Mouse (Mus musculus) neural tube, embryonic 15.5 days (tissue): ENCODE measurements around the gene Prpf18. TPM values are rescaled to one million over a fixed set of nuclear protein-coding genes. Genes with fewer than 3 reads are reported as not detected.

ENCODE experiments used
- ATAC-seq: fragments of 200-750 bp; cut with Nextera tagmentation; 2 replicates; pipeline ENCODE4 v1.8.0; 2017; ENCODE audit warnings: mild to moderate bottlenecking, moderate TSS enrichment, moderate library complexity; ENCODE audit not compliant: low FRiP score
- H3K27ac ChIP-seq: fragments of 300-500 bp; sonication (generic); replicated peaks from 2 replicates; pipeline ENCODE4 v1.5.1; 2015; ENCODE audit warnings: mild to moderate bottlenecking, inconsistent platforms
- H3K27me3 ChIP-seq: fragments of 300-500 bp; sonication (generic); replicated peaks from 2 replicates; pipeline ENCODE4 v1.6.1; 2015; ENCODE audit warnings: inconsistent platforms
- H3K36me3 ChIP-seq: fragments of 300-500 bp; sonication (generic); 2 replicates; pipeline ENCODE4 v1.6.1; 2015; ENCODE audit warnings: inconsistent platforms
- H3K4me1 ChIP-seq: fragments of 300-500 bp; sonication (generic); 2 replicates; pipeline ENCODE4 v1.6.1; 2015; ENCODE audit warnings: inconsistent platforms
- H3K4me2 ChIP-seq: fragments of 300-500 bp; sonication (generic); 2 replicates; pipeline ENCODE4 v1.6.1; 2015; ENCODE audit warnings: inconsistent platforms, mild to moderate bottlenecking, moderate library complexity
- H3K4me3 ChIP-seq: fragments of 300-500 bp; sonication (generic); replicated peaks from 2 replicates; pipeline ENCODE4 v1.5.1; 2015; ENCODE audit warnings: mild to moderate bottlenecking, inconsistent platforms
- H3K9ac ChIP-seq: fragments of 300-500 bp; sonication (generic); replicated peaks from 2 replicates; pipeline ENCODE4 v1.6.1; 2015; ENCODE audit warnings: mild to moderate bottlenecking, inconsistent platforms
- H3K9me3 ChIP-seq: fragments of 300-500 bp; sonication (generic); replicated peaks from 2 replicates; pipeline ENCODE4 v1.6.1; 2016; ENCODE audit warnings: inconsistent platforms
- WGBS: fragments of 180-500 bp; shearing (Covaris S2); methylation state at CpG from one replicate; pipeline ENCODE4 v1.1.7; 2015; ENCODE audit warnings: mixed read lengths; 5-methylcytosine and 5-hydroxymethylcytosine counted together
- polyA plus RNA-seq: library from polyadenylated mRNA; unstranded; fragments of >200 nt; fragmentation: Nextera tagmentation; extraction: Ambion mirVana; gene quantifications from 2 replicates; pipeline ENCODE4 v1.2.1, GENCODE M21; 2015

Prpf18 gene
- polyA plus RNA-seq: 39.5 and 40.5 TPM in 2 replicates

- H3K36me3 ChIP-seq: peaks cover 10% of the 10 kb centered on the region
- H3K9ac ChIP-seq: peak within 1 kb of the TSS; percentile 79
- H3K4me1 ChIP-seq: peaks cover 26% of the 10 kb centered on the region
- peak within 1 kb of the TSS; percentile 74 for H3K4me2 ChIP-seq
- under 1% methylated on average over 40 of the region's 40 CpGs for WGBS
- no peaks in the 10 kb centered on the region for H3K27me3 ChIP-seq
- peak within 1 kb of the TSS; percentile 77 for H3K4me3 ChIP-seq
- no peaks in the 10 kb centered on the region for H3K9me3 ChIP-seq
- ATAC-seq: peak; percentile 92
- H3K27ac ChIP-seq: peak within 1 kb of the TSS; percentile 77
Observed at GRCm38 (mm10) chr2:4651500-4652285, at the start of gene Prpf18. Gene Prpf18 (minus strand): TSS chr2:4652113.

GRCm38 (mm10) chr2:4679886-4680285 is 28.0 kb upstream of the Prpf18 start:
- H3K27ac ChIP-seq: no peak overlapping the region
- ATAC-seq: no peak
- H3K36me3 ChIP-seq: no peaks in the 10 kb centered on the region
- H3K27me3 ChIP-seq: no peaks in the 10 kb centered on the region
- no peak overlapping the region for H3K4me2 ChIP-seq
- 89% methylated on average over 3 of the region's 3 CpGs for WGBS
- H3K9me3 ChIP-seq: no peaks in the 10 kb centered on the region
- H3K4me1 ChIP-seq: no peaks in the 10 kb centered on the region
- no peak overlapping the region for H3K9ac ChIP-seq
- H3K4me3 ChIP-seq: no peak overlapping the region

GRCm38 (mm10) chr2:4671636-4672035 is 19.7 kb upstream of the Prpf18 start:
- no peaks in the 10 kb centered on the region for H3K27me3 ChIP-seq
- no peak for ATAC-seq
- WGBS: 86% methylated on average over 8 of the region's 8 CpGs

GRCm38 (mm10) chr2:4669701-4670100 is 17.8 kb upstream of the Prpf18 start:
- Histone ChIP-seq H3K9me3 (no peaks in the 10 kb centered on the region), H3K36me3 (no peaks in the 10 kb centered on the region), H3K4me2 (no peak overlapping the region), H3K27ac (no peak overlapping the region), H3K9ac (no peak overlapping the region), H3K4me1 (no peaks in the 10 kb centered on the region), H3K4me3 (no peak overlapping the region), H3K27me3 (no peaks in the 10 kb centered on the region)
- no peak for ATAC-seq
- 90% methylated on average over 8 of the region's 8 CpGs for WGBS

More at GRCm38 (mm10) chr2:4671636-4672035, 19.7 kb upstream of the Prpf18 start:
- no peaks in the 10 kb centered on the region for H3K36me3 ChIP-seq
- H3K9ac ChIP-seq: no peak overlapping the region
- no peaks in the 10 kb centered on the region for H3K4me1 ChIP-seq
- no peaks in the 10 kb centered on the region for H3K9me3 ChIP-seq
- H3K4me3 ChIP-seq: no peak overlapping the region
- no peak overlapping the region for H3K27ac ChIP-seq
- no peak overlapping the region for H3K4me2 ChIP-seq

GRCm38 (mm10) chr2:4668626-4669025 is 16.7 kb upstream of the Prpf18 start:
- H3K4me2 ChIP-seq: no peak overlapping the region
- ATAC-seq: no peak
- no peak overlapping the region for H3K4me3 ChIP-seq
- no peak overlapping the region for H3K9ac ChIP-seq
- H3K27ac ChIP-seq: no peak overlapping the region
- 79% methylated on average over 2 of the region's 2 CpGs for WGBS
- H3K36me3 ChIP-seq: no peaks in the 10 kb centered on the region
- H3K4me1 ChIP-seq: no peaks in the 10 kb centered on the region
- H3K9me3 ChIP-seq: no peaks in the 10 kb centered on the region
- H3K27me3 ChIP-seq: no peaks in the 10 kb centered on the region

GRCm38 (mm10) chr2:4660677-4661076 is 8.8 kb upstream of the Prpf18 start:
- Histone ChIP-seq H3K4me2 (no peak overlapping the region), H3K4me3 (no peak overlapping the region), H3K27me3 (no peaks in the 10 kb centered on the region), H3K36me3 (no peaks in the 10 kb centered on the region), H3K27ac (no peak overlapping the region), H3K9ac (no peak overlapping the region), H3K4me1 (no peaks in the 10 kb centered on the region), H3K9me3 (no peaks in the 10 kb centered on the region)
- no peak for ATAC-seq
- 91% methylated on average over 2 of the region's 2 CpGs for whole genome bisulfite sequencing

GRCm38 (mm10) chr2:4649646-4650045 is 2.3 kb downstream of the Prpf18 start:
- WGBS: 100% methylated on average over 2 of the region's 2 CpGs
- H3K4me3 ChIP-seq: no peak overlapping the region
- peaks cover 22% of the 10 kb centered on the region for H3K36me3 ChIP-seq
- peaks cover 26% of the 10 kb centered on the region for H3K4me1 ChIP-seq
- H3K9me3 ChIP-seq: no peaks in the 10 kb centered on the region
- H3K27ac ChIP-seq: no peak overlapping the region
- H3K27me3 ChIP-seq: no peaks in the 10 kb centered on the region
- no peak overlapping the region for H3K9ac ChIP-seq
- H3K4me2 ChIP-seq: no peak overlapping the region
- ATAC-seq: no peak

- ATAC-seq: no peak
- H3K36me3 ChIP-seq: peaks cover 27% of the 10 kb centered on the region
- H3K4me2 ChIP-seq: no peak overlapping the region
- no peak overlapping the region for H3K27ac ChIP-seq
- whole genome bisulfite sequencing: 81% methylated on average over 4 of the region's 4 CpGs
- no peaks in the 10 kb centered on the region for H3K9me3 ChIP-seq
- H3K4me1 ChIP-seq: peaks cover 26% of the 10 kb centered on the region
- no peak overlapping the region for H3K4me3 ChIP-seq
- no peaks in the 10 kb centered on the region for H3K27me3 ChIP-seq
- no peak overlapping the region for H3K9ac ChIP-seq
Observed at GRCm38 (mm10) chr2:4648094-4648493, 3.8 kb downstream of the Prpf18 start.

GRCm38 (mm10) chr2:4645066-4645465 is 6.8 kb downstream of the Prpf18 start:
- no peaks in the 10 kb centered on the region for H3K27me3 ChIP-seq
- no peak for ATAC-seq

GRCm38 (mm10) chr2:4638189-4638588 is 13.7 kb downstream of the Prpf18 start:
- no peaks in the 10 kb centered on the region for H3K9me3 ChIP-seq

More at GRCm38 (mm10) chr2:4645066-4645465, 6.8 kb downstream of the Prpf18 start:
- WGBS: 83% methylated on average over 4 of the region's 4 CpGs
- no peak overlapping the region for H3K4me2 ChIP-seq
- H3K36me3 ChIP-seq: peaks cover 45% of the 10 kb centered on the region
- H3K4me1 ChIP-seq: peaks cover 13% of the 10 kb centered on the region
- no peaks in the 10 kb centered on the region for H3K9me3 ChIP-seq
- no peak overlapping the region for H3K9ac ChIP-seq
- H3K4me3 ChIP-seq: no peak overlapping the region
- H3K27ac ChIP-seq: no peak overlapping the region

GRCm38 (mm10) chr2:4636656-4637055 is 15.3 kb downstream of the Prpf18 start:
- WGBS: 93% methylated on average over 7 of the region's 7 CpGs
- Histone ChIP-seq H3K27me3 (no peaks in the 10 kb centered on the region), H3K9me3 (no peaks in the 10 kb centered on the region), H3K4me2 (no peak overlapping the region), H3K4me1 (no peaks in the 10 kb centered on the region), H3K9ac (0 out of 2 replicates have a peak overlapping the region, but pooled peaks have one; percentile 5), H3K4me3 (no peak overlapping the region), H3K27ac (no peak overlapping the region), H3K36me3 (peaks cover 67% of the 10 kb centered on the region)
- no peak for ATAC-seq

More at GRCm38 (mm10) chr2:4638189-4638588, 13.7 kb downstream of the Prpf18 start:
- Histone ChIP-seq H3K4me2 (no peak overlapping the region), H3K4me1 (no peaks in the 10 kb centered on the region), H3K9ac (no peak overlapping the region), H3K36me3 (peaks cover 69% of the 10 kb centered on the region), H3K27me3 (no peaks in the 10 kb centered on the region), H3K4me3 (no peak overlapping the region), H3K27ac (no peak overlapping the region)
- ATAC-seq: no peak
- WGBS: 94% methylated on average over 3 of the region's 3 CpGs

GRCm38 (mm10) chr2:4635804-4636203 is 16.1 kb downstream of the Prpf18 start:
- ATAC-seq: no peak
- Histone ChIP-seq H3K27ac (no peak overlapping the region), H3K9me3 (no peaks in the 10 kb centered on the region), H3K4me2 (no peak overlapping the region), H3K27me3 (no peaks in the 10 kb centered on the region), H3K4me3 (no peak overlapping the region), H3K4me1 (no peaks in the 10 kb centered on the region), H3K9ac (no peak overlapping the region), H3K36me3 (peaks cover 68% of the 10 kb centered on the region)
- WGBS: 88% methylated on average over 8 of the region's 8 CpGs
